Mouse (Mus musculus) frontal cortex, postnatal 36 days (tissue): Measurements from ENCODE around the gene Acd.

ENCODE experiments used
- DNase-seq, 2 experiments: peaks; one replicate each; pipeline ENCODE4 v3.0.0; 2022; ENCODE audit warnings: low spot score in 2 of 2

The Acd gene

DNA sequence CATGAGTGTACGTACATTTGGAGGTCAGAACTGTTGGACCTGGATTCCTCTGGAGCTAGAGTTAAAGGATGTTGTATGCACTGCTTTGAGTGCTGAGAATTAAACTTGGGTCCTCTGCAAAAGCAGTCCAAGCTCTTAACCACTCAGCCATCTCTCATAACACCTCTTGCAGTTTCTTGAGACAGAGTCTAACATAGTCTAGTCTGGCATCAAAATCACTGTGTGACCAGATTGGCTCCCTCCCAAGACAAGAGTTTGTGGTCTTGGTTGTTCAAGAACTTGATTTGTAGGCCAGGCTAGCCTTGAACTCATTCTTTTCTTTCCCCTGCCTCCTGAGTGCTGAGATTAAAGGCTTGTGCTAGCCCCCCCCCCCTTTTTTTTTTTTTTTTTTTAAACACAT lies 52.0 kb downstream of the Acd start:
- no peak for DNase-seq
